Mouse (Mus musculus) cerebellum, adult 2 months (tissue): ENCODE results near the gene Syt8. TPM values are rescaled to one million over a fixed set of nuclear protein-coding genes. Genes with fewer than 3 reads are reported as not detected.
"Not testable (repeated sequence)": the region's sequence is repeated elsewhere in the genome, so short reads cannot be mapped to it uniquely, and the experiment has no call there.

Experiments used
- DNase-seq, 2 experiments: peaks; one replicate each; pipeline ENCODE4 v3.0.0; 2021
- H3K27ac ChIP-seq: fragments of 200-500 bp; 2 replicates; pipeline ENCODE4 v1.5.1; 2012; ENCODE audit warnings: low read length, control low read depth, inconsistent platforms; ENCODE audit not compliant: insufficient read depth
- H3K27me3 ChIP-seq: fragments of 200-500 bp; 2 replicates; pipeline ENCODE4 v1.6.1; 2012; ENCODE audit warnings: inconsistent platforms, mild to moderate bottlenecking, low read length, moderate library complexity; ENCODE audit not compliant: control insufficient read depth, insufficient read depth
- H3K4me1 ChIP-seq: fragments of 200-500 bp; 2 replicates; pipeline ENCODE4 v1.6.1; 2011; ENCODE audit warnings: low read length; ENCODE audit not compliant: control insufficient read depth, insufficient read depth
- H3K4me3 ChIP-seq: fragments of 200-500 bp; replicated peaks from 2 replicates; pipeline ENCODE3; 2011; ENCODE audit warnings: mild to moderate bottlenecking, low read depth, low read length, control low read depth; ENCODE audit not compliant: insufficient read depth
- CTCF ChIP-seq: fragments of 200-500 bp; IDR thresholded peaks from 2 replicates; pipeline ENCODE4 v1.5.1; 2011; ENCODE audit warnings: low read depth, mild to moderate bottlenecking, control low read depth, low read length, moderate library complexity, borderline replicate concordance; ENCODE audit not compliant: insufficient read depth
- POLR2A ChIP-seq: fragments of 200-500 bp; IDR thresholded peaks from 2 replicates; pipeline ENCODE4 v1.6.1; 2011; ENCODE audit warnings: low read length, control low read depth, borderline replicate concordance; ENCODE audit not compliant: insufficient read depth
- WGBS: fragments of 180-500 bp; shearing (Covaris S2); methylation state at CpG from one replicate; pipeline ENCODE4 v1.1.7; 2018; 5-methylcytosine and 5-hydroxymethylcytosine counted together
- polyA plus RNA-seq: library from polyadenylated mRNA; depleted of rRNA; stranded (reverse); fragments of >200 nt; gene quantifications from 2 replicates; pipeline ENCODE4 v1.2.3, GENCODE M21; 2012

Gene Syt8
- polyA plus RNA-seq, 1 experiment: not detected

- WGBS: 75% methylated on average over 7 of the region's 7 CpGs
- no peak for DNase-seq
Observed at GRCm38 (mm10) chr7:142400112-142400749, 34.4 kb upstream of the Syt8 start.

GRCm38 (mm10) chr7:142400750-142401142 is 33.9 kb upstream of the Syt8 start:
- no peaks in the 10 kb centered on the region for H3K4me1 ChIP-seq
- no peak overlapping the region for H3K27ac ChIP-seq
- DNase-seq: no peak
- TF ChIP-seq POLR2A (no peak), CTCF (no peak)
- no peak overlapping the region for H3K4me3 ChIP-seq
- H3K27me3 ChIP-seq: no peaks in the 10 kb centered on the region
- WGBS: 53% methylated on average over 7 of the region's 7 CpGs

More at GRCm38 (mm10) chr7:142400112-142400749, 34.4 kb upstream of the Syt8 start:
- no peak for TF ChIP-seq POLR2A
- TF ChIP-seq CTCF: no peak
- Histone ChIP-seq H3K4me1 (no peaks in the 10 kb centered on the region), H3K27me3 (no peaks in the 10 kb centered on the region), H3K27ac (no peak overlapping the region), H3K4me3 (no peak overlapping the region)

- Histone ChIP-seq H3K27me3 (no peaks in the 10 kb centered on the region), H3K4me3 (no peak overlapping the region), H3K4me1 (no peaks in the 10 kb centered on the region), H3K27ac (no peak overlapping the region)
- WGBS: 78% methylated on average over 4 of the region's 4 CpGs
- TF ChIP-seq CTCF: no peak
- TF ChIP-seq POLR2A: no peak
- no peak for DNase-seq
Observed at GRCm38 (mm10) chr7:142403591-142403990, 31.1 kb upstream of the Syt8 start.

- not testable (repeated sequence) for H3K27ac ChIP-seq, H3K4me3 ChIP-seq, H3K27me3 ChIP-seq, H3K4me1 ChIP-seq, DNase-seq
- 86% methylated on average over 5 of the region's 5 CpGs for WGBS
Observed at GRCm38 (mm10) chr7:142405134-142405533, 29.5 kb upstream of the Syt8 start.

- TF ChIP-seq POLR2A: no peak
Observed at GRCm38 (mm10) chr7:142407935-142408334, 26.7 kb upstream of the Syt8 start.

GRCm38 (mm10) chr7:142408686-142409085 is 26.0 kb upstream of the Syt8 start:
- Histone ChIP-seq H3K27ac (no peak overlapping the region), H3K4me3 (no peak overlapping the region), H3K27me3 (no peaks in the 10 kb centered on the region), H3K4me1 (no peaks in the 10 kb centered on the region)
- TF ChIP-seq POLR2A (no peak), CTCF (no peak)
- WGBS: 68% methylated on average over 8 of the region's 8 CpGs
- DNase-seq: no peak

More at GRCm38 (mm10) chr7:142407935-142408334, 26.7 kb upstream of the Syt8 start:
- DNase-seq: no peak
- Histone ChIP-seq H3K4me3 (no peak overlapping the region), H3K27me3 (no peaks in the 10 kb centered on the region), H3K27ac (no peak overlapping the region), H3K4me1 (no peaks in the 10 kb centered on the region)
- 72% methylated on average over 4 of the region's 4 CpGs for WGBS

- WGBS: 84% methylated on average over 3 of the region's 3 CpGs
- DNase-seq: no peak
- TF ChIP-seq POLR2A: no peak
- TF ChIP-seq CTCF: no peak
- no peak overlapping the region for H3K27ac ChIP-seq
- H3K27me3 ChIP-seq: no peaks in the 10 kb centered on the region
- H3K4me3 ChIP-seq: no peak overlapping the region
- no peaks in the 10 kb centered on the region for H3K4me1 ChIP-seq
Observed at GRCm38 (mm10) chr7:142409603-142410002, 25.0 kb upstream of the Syt8 start.

GRCm38 (mm10) chr7:142413285-142413684 is 21.4 kb upstream of the Syt8 start:
- no peak for TF ChIP-seq POLR2A
- TF ChIP-seq CTCF: no peak
- Histone ChIP-seq H3K27ac (no peak overlapping the region), H3K4me1 (no peaks in the 10 kb centered on the region), H3K4me3 (no peak overlapping the region), H3K27me3 (no peaks in the 10 kb centered on the region; the same call in 1 of the 2 replicates)
- WGBS: 95% methylated on average over 6 of the region's 6 CpGs
- DNase-seq: no peak
